Mouse (Mus musculus): ENCODE results near the gene Gpm6b. TPM values are rescaled to one million over a fixed set of nuclear protein-coding genes. Genes with fewer than 3 reads are reported as not detected.

Gpm6b gene
- polyA plus RNA-seq, 1 experiment = not detected

DNA sequence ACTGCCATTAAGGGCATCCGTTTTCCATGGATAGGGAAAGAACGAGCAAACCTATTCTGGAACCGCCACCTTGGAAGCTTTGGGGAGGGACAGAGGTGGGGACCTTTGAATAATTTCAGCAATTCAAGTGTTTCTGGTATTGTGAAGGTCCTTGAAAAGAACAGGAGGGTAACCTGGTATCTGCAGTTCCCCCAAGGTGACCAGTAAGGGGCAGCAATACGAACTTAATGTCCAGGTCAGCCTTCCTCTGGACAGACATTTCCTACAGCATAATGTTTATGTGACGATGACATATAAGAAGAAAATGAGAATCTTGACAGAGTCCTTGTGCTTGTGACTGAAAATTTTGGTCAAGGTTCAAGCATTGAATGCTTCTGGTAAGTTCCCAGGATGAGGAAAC lies 139.9 kb downstream of the Gpm6b start:
- TF ChIP-seq POLR2A (IDR thresholded peaks at IDR 0.05; ENCODE audit: borderline replicate concordance, low read depth, low read length) (no peak), CTCF (IDR thresholded peaks at IDR 0.05; ENCODE audit: low read depth, low read length) (no peak)
- Histone ChIP-seq H3K27ac (ENCODE audit: insufficient read depth, low read depth, low read length) (no peak overlapping the region), H3K4me1 (ENCODE audit: control insufficient read depth, insufficient read depth, low read length) (peaks cover 12% of the 10 kb centered on the region), H3K4me3 (ENCODE audit: insufficient read depth, low read length) (no peak overlapping the region)

DNA sequence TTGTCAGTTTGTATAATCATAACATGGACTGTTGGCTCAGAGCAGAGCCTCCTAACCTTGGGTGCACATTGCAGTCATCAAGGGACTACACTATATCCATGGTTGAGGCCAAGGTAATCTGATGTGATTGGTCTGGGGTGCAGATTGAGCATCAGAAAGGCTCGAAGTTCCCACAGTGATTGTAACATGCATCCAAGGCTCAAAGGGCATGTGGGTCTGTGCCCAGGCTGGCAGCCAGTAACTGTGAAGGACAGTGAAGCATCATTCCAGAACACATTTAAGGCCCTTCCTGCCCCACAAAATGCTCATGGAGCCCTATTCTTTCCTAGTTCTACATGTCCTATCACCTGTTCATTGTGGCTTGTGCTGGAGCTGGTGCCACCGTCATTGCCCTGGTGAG lies 144.9 kb downstream of the Gpm6b start:
- Histone ChIP-seq H3K4me1 (ENCODE audit: control insufficient read depth, insufficient read depth, low read length) (peaks cover 3% of the 10 kb centered on the region), H3K4me3 (ENCODE audit: insufficient read depth, low read length) (no peak overlapping the region), H3K27ac (ENCODE audit: insufficient read depth, low read depth, low read length) (no peak overlapping the region)
- TF ChIP-seq CTCF (IDR thresholded peaks at IDR 0.05; ENCODE audit: low read depth, low read length) = no peak
- no peak for TF ChIP-seq POLR2A (IDR thresholded peaks at IDR 0.05; ENCODE audit: borderline replicate concordance, low read depth, low read length)

DNA sequence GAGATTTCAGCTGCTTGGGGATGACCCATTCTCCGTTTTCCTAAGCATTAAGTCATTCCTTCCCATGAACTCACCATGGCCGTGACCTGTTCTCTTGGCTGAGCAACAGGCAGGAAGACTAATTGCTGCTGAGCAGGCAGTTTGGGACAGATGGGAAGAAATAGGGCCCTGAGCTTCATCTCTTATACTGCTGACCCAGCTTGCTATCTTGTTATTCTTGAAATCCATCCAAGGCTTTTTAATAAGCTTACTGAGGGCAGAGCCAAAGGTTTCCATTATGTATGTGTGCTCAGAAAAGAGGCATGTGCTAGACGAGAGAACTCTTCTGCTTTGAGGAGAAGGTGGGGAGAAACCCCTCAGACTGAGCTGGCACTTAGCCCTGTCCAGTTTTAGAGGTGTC lies 146.2 kb downstream of the Gpm6b start:
- Histone ChIP-seq H3K27ac (ENCODE audit: insufficient read depth, low read depth, low read length) (no peak overlapping the region), H3K4me1 (ENCODE audit: control insufficient read depth, insufficient read depth, low read length) (peaks cover 3% of the 10 kb centered on the region), H3K4me3 (ENCODE audit: insufficient read depth, low read length) (no peak overlapping the region)
- TF ChIP-seq CTCF (IDR thresholded peaks at IDR 0.05; ENCODE audit: low read depth, low read length) = no peak
- TF ChIP-seq POLR2A (IDR thresholded peaks at IDR 0.05; ENCODE audit: borderline replicate concordance, low read depth, low read length) = no peak

DNA sequence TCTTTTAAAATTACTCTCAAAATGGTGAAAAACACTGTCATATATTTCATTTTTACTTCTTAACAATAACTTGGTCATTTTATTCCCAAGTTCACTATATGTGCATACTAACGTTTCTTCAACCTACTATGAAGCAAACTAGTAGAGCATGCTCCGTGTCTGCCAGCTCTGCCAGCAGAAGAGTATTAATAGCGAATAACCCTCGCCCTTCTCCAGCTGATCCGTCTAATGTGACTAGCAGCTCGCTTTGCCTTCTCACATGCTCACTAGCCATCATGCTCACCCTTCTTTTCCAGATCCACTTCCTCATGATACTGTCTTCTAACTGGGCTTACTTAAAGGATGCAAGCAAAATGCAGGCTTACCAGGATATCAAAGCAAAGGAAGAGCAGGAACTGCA lies 147.9 kb downstream of the Gpm6b start:
- Histone ChIP-seq H3K4me1 (ENCODE audit: control insufficient read depth, insufficient read depth, low read length) (peaks cover 2% of the 10 kb centered on the region), H3K4me3 (ENCODE audit: insufficient read depth, low read length) (no peak overlapping the region), H3K27ac (ENCODE audit: insufficient read depth, low read depth, low read length) (no peak overlapping the region)
- TF ChIP-seq CTCF (IDR thresholded peaks at IDR 0.05; ENCODE audit: low read depth, low read length) = no peak
- TF ChIP-seq POLR2A (IDR thresholded peaks at IDR 0.05; ENCODE audit: borderline replicate concordance, low read depth, low read length) = no peak

DNA sequence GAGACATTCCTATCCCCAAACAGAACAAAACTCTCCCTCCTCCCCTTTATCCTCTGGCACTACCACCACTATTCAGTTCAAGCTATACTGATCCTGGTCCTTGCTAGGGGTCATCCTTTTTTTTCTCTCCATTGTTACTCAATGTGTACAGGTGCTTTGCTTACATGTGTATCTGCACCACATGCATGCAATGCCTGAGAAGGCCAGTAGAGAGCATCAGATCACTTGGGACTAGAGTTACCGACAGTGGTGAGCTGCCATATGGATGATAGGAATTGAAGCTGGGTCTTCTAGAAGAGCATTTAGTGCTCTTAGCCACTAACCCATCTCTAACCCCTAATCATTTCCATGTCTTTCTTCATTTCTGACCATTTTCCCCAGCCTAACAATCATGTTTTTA lies 155.0 kb downstream of the Gpm6b start:
- TF ChIP-seq CTCF (IDR thresholded peaks at IDR 0.05; ENCODE audit: low read depth, low read length) (no peak), POLR2A (IDR thresholded peaks at IDR 0.05; ENCODE audit: borderline replicate concordance, low read depth, low read length) (no peak)
- no peak overlapping the region for H3K4me3 ChIP-seq (ENCODE audit: insufficient read depth, low read length)
- no peak overlapping the region for H3K27ac ChIP-seq (ENCODE audit: insufficient read depth, low read depth, low read length)
- H3K4me1 ChIP-seq (ENCODE audit: control insufficient read depth, insufficient read depth, low read length) = no peaks in the 10 kb centered on the region

DNA sequence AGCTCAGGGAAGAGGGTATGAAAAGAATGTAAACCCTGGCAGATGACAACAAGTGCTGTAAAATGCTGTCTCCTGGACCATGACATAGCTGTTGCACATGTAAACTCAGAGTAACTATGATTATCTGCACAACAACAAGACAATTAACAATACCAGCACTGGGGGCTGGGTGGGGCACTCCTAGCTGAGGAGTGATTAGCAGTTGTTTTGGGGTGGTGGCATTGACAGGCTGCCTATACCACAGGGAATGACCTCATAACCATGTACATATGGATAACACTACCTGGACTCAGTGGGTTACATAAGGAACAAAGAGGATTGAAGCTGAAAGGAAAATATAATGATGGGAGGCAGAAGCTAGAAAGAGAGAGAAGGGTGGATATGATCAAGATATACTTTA lies 169.2 kb downstream of the Gpm6b start:
- no peak for TF ChIP-seq POLR2A (IDR thresholded peaks at IDR 0.05; ENCODE audit: borderline replicate concordance, low read depth, low read length)
- TF ChIP-seq CTCF (IDR thresholded peaks at IDR 0.05; ENCODE audit: low read depth, low read length) = no peak
- Histone ChIP-seq H3K27ac (ENCODE audit: insufficient read depth, low read depth, low read length) (no peak overlapping the region), H3K4me1 (ENCODE audit: control insufficient read depth, insufficient read depth, low read length) (no peaks in the 10 kb centered on the region), H3K4me3 (ENCODE audit: insufficient read depth, low read length) (no peak overlapping the region)

DNA sequence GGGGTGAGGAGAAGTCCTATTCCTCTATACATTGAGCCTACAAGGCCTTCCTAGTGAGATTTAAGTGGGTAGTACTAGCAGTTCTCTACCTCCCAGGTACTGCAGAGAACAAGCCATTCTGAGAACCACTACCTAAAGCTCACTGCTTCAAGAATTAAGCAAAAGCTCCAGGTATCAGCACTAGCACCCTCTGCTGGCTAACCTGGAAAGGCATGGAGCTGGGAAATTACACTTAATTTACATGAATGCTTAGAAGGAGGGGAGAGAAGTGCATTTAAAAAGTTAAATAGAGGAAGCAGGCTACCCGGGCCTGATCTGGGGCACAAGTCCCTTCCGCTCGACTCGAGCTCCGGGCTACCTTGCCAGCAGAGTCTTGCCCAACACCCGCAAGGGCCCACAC lies 177.5 kb downstream of the Gpm6b start:
- H3K27ac ChIP-seq (ENCODE audit: insufficient read depth, low read depth, low read length) = no peak overlapping the region
- TF ChIP-seq CTCF (IDR thresholded peaks at IDR 0.05; ENCODE audit: low read depth, low read length) (no peak), POLR2A (IDR thresholded peaks at IDR 0.05; ENCODE audit: borderline replicate concordance, low read depth, low read length) (no peak)
- no peak overlapping the region for H3K4me3 ChIP-seq (ENCODE audit: insufficient read depth, low read length)
- H3K4me1 ChIP-seq (ENCODE audit: control insufficient read depth, insufficient read depth, low read length) = no peaks in the 10 kb centered on the region

DNA sequence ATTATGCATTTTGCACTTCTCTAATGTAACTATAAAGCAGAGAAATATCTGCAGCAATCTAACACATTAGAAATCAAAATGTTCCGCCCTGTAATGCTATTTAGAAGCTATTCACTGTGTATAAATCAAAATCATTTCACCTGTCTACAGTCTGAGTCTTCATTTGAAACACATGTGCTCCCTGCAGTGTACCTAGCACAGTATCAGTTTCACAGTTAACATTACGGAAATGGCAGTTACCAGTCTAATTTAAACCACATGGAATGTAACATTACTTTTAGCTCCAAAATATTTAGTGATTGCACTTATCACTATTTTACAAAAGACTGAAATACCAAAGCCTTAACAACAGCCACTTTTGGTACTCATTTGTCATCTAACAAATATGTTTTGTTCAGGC lies 196.1 kb downstream of the Gpm6b start:
- no peak overlapping the region for H3K27ac ChIP-seq (ENCODE audit: insufficient read depth, low read depth, low read length)
- H3K4me1 ChIP-seq (ENCODE audit: control insufficient read depth, insufficient read depth, low read length) = peaks cover 5% of the 10 kb centered on the region; the same call in 1 of the 2 replicates
- TF ChIP-seq CTCF (IDR thresholded peaks at IDR 0.05; ENCODE audit: low read depth, low read length) (no peak), POLR2A (IDR thresholded peaks at IDR 0.05; ENCODE audit: borderline replicate concordance, low read depth, low read length) (no peak)
- no peak overlapping the region for H3K4me3 ChIP-seq (ENCODE audit: insufficient read depth, low read length)

Other genes with a start within 250 kb of the Gpm6b start
- gene Gemin8, start 68.5 kb upstream of the Gpm6b start, polyA plus RNA-seq (2012; ENCODE audit: insufficient read depth, insufficient read length, missing spikeins) = 3.4 and 4.0 TPM in 2 replicates
- gene Trappc2, start 201.7 kb downstream of the Gpm6b start, polyA plus RNA-seq (2012; ENCODE audit: insufficient read depth, insufficient read length, missing spikeins) = 14.6 and 20.0 TPM in 2 replicates
- gene Ofd1, start 201.8 kb downstream of the Gpm6b start, polyA plus RNA-seq (2012; ENCODE audit: insufficient read depth, insufficient read length, missing spikeins) = 6.1 and 6.7 TPM in 2 replicates
- gene Rab9, start 241.0 kb downstream of the Gpm6b start, polyA plus RNA-seq (2012; ENCODE audit: insufficient read depth, insufficient read length, missing spikeins) = 68.3 and 75.3 TPM in 2 replicates